Mouse (Mus musculus) liver (tissue): ENCODE results near the gene Sap18b.
A peak's percentile ranks its signal among the peaks of the same experiment; 100 is the strongest.
"Not testable (repeated sequence)": the region's sequence is repeated elsewhere in the genome, so short reads cannot be mapped to it uniquely, and the experiment has no call there.

Source experiments
- DNase-seq: peaks from one replicate; pipeline ENCODE4 v3.0.0-alpha.2; 2020; ENCODE audit warnings: mixed read lengths

The Sap18b gene

DNA sequence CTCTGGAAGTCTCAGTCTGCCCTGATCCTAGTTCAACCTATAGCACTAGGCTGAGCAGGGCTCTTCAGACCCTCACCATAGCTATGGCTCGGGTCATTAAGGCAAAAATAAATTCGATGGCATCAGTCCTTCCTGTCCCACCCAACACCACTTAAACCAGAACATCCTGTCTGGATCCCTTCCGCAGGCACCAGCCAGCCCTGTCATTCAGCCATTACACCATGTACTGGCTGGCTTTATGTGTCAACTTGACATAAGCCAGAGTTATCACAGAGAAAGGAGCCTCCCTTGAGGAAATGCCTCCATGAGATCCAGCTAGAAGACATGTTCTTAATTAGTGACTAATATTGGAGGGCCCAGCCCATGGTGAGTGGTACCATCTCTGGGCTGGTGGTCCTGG lies 2.4 kb upstream of the Sap18b start:
- DNase-seq = no peak

DNA sequence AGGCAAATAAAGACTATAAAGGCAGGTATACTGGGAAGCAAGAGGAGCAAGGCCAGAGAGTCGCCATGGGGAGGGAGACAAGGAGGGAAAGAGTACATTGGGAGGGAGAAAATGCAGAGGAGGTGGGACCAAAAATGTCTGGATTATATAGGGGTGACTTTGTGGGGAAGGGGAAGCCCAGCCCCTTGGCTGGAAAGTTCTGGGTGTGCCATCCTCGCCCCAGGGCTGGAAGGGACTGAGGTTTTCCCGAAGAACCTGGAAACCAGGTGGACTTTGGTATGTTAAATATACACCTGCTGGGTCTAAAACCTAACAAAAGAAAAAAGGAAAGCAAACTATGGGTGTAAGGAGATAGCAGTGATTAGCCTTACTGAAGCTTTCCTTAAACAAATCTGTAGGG lies 5.0 kb downstream of the Sap18b start:
- DNase-seq = no peak

- DNase-seq = peak; percentile 85
Measured at GRCm38 (mm10) chr8:95832603-95833434, 7.7 kb downstream of the Sap18b start.

DNA sequence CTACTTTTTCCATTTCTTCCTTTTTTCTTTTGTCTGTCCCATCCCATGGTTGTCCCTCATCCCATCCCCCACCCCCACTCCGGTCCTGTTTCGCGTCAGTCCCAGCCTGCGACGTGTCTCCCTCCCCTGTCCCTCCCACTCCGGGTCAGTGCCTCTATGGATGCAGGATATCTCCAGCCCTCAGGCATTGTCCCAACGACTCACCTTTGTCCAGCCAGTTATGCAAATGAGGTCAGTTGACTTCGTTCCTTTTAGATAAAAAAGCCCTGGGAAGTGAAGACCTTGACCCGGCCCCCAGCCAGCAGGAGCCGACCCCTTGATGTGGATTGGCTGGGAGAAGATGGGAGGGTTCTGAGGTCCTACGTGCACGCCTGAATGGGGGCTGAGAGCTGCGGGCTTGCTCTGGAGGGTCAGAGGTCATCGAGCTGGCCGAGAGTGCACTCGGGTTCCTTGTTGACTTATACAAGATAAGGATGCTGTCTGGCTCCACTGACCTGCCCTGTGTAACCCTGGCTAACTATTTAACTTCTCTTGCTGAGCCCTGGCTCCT lies 8.4 kb downstream of the Sap18b start:
- peak; percentile 75 for DNase-seq

GRCm38 (mm10) chr8:95835891-95836290 lies 10.7 kb downstream of the Sap18b start:
- DNase-seq = no peak

GRCm38 (mm10) chr8:95837266-95837665 lies 12.1 kb downstream of the Sap18b start:
- no peak for DNase-seq

- DNase-seq = no peak
Measured at GRCm38 (mm10) chr8:95839289-95839688, 14.1 kb downstream of the Sap18b start.

DNA sequence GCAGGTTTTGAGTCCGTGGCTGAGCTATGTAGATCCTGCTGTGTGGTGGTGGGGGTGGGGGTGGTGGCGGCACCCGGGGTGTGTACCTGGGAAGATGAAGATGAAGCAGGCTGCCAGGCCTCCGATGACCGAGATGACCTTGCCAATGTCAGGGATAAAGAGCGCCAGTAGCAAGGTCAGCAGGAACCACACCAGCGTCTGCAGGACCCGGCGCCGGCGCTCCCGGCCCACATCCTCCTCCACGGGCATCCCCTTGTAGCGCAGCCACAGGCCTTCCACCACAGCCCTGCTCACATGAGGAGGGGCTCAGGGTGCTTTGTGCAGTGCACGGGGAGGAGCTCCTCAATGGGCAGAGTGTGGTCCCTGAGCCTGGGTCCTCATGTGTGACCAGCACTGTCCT lies 16.3 kb downstream of the Sap18b start:
- no peak for DNase-seq

GRCm38 (mm10) chr8:95843968-95844367 lies 18.8 kb downstream of the Sap18b start:
- no peak for DNase-seq

- DNase-seq = no peak
Measured at GRCm38 (mm10) chr8:95845026-95845425, 19.9 kb downstream of the Sap18b start.

GRCm38 (mm10) chr8:95848061-95848551 lies 23.0 kb downstream of the Sap18b start:
- DNase-seq = no peak

- no peak for DNase-seq
Measured at GRCm38 (mm10) chr8:95848734-95849464, 23.8 kb downstream of the Sap18b start.

DNA sequence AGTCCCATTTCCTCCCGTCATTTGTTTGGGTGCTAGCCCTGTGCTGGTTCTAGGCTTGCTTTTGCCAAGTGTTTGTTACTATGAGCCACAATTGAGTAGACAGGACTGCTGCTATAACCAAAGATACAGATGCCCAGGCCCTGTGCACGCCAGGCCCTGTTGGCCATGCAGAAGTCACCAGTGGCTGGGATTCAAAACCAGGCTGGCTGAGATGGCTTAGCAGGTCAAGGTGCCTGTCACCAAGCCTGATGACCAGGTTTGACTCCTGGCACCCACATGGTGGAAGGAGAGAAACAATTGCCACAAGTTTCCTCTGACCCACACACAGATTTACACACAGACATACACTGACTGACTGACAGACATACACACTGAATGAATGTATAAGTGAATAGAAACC lies 25.2 kb downstream of the Sap18b start:
- DNase-seq = no peak

GRCm38 (mm10) chr8:95852290-95852689 lies 27.1 kb downstream of the Sap18b start:
- DNase-seq = peak; percentile 24

- peak; percentile 64 for DNase-seq
Measured at GRCm38 (mm10) chr8:95853102-95853843, 28.1 kb downstream of the Sap18b start, which contains the start of gene Slc38a7. Slc38a7 (minus strand) TSS chr8:95853539.

- DNase-seq = no peak
Measured at GRCm38 (mm10) chr8:95854174-95854573, 29.0 kb downstream of the Sap18b start.

DNA sequence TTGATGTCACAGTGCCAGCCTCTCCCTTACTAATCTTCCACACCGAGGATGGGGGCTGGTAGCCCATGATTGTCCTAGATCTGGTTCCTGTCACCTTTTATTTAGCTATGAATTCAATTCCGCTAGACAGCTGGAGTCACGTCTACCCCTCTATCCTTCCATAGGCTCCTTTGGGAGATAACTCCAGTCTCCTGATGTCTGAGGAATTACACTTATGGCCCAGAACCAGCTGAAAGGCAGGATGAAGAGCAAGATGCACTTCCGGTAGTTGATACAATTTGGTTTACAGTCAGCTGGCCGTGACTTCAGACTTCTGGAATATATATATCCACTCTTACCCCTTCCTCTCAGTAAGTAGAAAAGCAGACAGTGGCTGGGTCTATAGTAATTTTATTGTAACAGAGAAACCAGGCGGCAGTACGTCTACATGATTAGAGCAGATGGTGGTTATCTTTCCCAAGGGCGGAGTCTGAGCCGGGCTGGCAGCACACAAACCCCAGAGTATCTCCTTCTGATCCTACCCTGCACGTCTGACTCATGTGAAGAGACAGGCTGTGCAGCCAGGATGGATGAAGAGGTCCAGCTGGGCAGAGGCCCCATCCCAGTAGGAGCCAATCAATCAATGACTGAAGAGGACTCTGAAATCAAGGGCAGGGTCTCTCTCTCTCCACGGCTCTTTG lies 38.8 kb downstream of the Sap18b start:
- not testable (repeated sequence) for DNase-seq

DNA sequence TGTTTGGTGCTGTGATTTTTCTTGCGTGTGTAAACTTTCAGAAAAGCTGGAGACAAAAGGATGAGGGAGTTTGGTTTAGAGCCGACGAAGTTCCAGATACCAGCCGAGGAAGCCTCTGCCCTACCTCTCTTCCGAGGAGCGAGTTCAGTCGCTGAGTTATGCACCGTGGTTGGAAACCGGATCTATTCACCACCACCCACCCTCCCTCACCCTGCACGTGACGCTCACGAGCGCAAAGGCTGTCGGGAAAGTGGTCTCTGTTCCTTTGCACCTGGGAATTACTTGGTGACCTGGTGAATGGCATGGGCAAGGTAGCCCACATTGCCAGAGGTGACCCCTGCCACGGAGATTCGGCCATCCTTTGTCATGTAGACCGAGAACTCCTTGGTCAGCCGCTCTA lies 39.7 kb downstream of the Sap18b start:
- not testable (repeated sequence) for DNase-seq

- no peak for DNase-seq
Measured at GRCm38 (mm10) chr8:95871690-95872089, 46.5 kb downstream of the Sap18b start.

GRCm38 (mm10) chr8:95875270-95875669 lies 50.1 kb downstream of the Sap18b start:
- DNase-seq = no peak
